Mouse (Mus musculus) frontal cortex, postnatal 14 days (tissue): ENCODE data around the gene Kcnab3.
A peak's percentile ranks its signal among the peaks of the same experiment; 100 is the strongest.

Experiments
- DNase-seq, 2 experiments: peaks; one replicate each; pipeline ENCODE4 v3.0.0; 2022; ENCODE audit warnings: low spot score in 2 of 2

Kcnab3 gene

DNA sequence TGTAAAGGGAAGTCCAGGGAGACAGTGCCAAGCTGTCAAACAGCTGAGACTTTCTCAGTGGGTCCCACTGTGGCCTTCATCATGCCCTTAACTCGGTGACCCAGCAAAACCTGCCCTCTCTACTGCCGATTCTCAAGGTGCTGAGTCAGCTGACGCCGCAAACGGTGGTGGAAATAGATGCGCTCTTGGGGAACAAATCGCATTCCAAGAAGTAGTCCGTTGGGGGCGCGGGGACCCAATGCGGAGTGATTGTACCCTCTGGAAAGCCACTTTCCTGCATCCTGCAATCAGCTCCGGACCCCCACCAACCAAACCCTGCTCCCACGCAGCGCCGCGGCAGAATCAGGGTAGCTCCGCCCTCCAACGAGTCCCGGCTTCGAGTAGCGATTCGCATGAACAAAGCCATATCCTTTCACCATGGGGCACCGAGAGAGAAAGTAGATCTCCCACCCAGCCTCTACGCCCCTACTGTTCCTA lies 5.9 kb downstream of the Kcnab3 start:
- peak; percentile 78 to 81 for DNase-seq

DNA sequence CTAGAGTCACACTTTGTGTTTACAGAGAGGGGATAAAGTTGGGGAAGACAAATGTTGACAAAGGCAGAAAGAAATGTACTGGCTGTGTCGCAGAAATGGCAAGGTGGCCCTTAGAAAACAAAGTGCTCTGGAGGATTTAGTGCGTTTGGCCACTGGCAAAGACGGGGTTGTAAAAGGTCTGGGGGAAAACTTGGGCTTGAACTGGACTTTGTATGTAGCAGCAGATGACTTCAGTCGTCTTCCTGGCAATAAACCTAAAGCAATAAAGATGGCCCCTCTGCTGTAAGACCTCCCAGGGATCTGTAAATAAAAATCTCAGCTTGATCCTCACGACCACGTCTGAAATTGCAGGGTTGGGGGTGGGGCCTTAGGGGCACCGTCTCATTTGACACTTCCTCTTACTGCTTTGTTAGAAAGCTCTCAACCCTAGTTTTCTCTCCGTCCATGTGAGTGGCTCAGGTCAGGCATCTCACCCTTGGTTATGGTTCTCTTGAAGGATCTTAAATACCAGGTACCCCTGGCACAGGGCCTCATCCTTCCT lies 6.7 kb downstream of the Kcnab3 start:
- DNase-seq: no peak

DNA sequence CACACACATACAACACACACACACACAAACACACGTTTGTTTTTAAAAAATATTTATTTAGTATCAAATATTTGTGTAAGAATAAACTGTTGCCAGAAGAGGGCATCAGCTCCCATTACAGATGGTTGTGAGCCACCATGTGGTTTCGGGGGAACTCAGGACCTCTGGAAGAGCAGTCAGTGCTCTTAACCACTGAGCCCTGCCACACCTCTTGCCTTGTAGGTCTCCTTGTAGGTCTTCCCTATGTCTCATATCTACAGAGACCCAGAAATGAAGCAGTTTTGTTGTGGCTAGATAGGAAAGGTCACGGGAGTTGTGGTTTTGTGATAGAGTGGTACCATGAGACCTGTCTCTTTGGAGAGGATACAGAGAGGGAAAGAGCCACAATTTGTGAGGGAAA lies 7.9 kb downstream of the Kcnab3 start:
- DNase-seq: no peak

GRCm38 (mm10) chr11:69334796-69335195 lies 8.7 kb downstream of the Kcnab3 start:
- no peak for DNase-seq

DNA sequence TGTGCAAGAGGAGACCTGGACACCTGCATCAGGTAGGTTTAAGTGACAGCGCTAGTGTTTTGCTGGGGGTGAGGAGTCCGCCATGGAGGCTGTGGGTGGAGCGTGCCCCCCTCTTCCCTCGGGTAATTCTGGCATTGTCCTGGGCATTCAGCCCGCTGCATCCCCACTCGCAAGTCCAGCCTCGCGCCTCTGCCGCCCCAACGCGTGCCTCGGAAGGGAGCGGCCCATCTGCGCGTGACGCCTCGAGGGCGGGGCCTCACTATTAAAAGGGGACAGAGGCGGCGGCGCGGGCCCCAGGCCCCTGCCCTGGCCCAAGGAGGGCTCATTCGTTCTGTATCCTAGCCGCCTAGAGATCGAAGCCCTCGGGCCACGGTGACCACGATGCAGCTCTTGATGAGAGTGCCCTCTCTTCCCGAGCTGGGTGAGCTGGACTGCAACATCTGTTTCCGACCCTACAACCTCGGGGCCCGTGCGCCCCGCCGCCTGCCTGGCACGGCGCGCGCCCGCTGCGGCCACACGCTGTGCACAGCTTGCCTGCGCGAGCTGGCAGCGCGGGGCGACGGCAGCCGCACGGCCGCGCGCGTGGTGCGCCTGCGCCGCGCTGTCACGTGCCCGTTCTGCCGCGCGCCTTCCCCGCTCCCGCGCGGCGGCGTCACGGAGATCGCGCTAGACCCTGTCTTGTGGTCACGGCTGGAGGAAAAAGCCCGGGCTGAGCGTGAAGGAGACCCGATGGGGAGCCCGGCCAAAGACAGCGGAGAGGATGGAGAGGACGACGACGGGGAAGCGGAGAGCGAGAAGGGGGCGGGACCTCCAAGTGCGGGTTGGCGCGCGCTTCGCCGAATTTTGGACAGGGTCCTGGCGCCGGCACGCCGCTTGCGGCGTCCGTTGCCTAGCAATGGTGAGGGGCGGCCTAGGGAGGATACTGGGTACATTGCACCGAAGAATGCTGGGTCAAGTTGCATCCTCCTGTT lies 14.4 kb downstream of the Kcnab3 start, which contains the start of gene Rnf227:
Gene Rnf227 (plus strand): TSS at position 301 of the 971 bp plus-strand sequence.
- DNase-seq: peak; percentile 68 to 73

DNA sequence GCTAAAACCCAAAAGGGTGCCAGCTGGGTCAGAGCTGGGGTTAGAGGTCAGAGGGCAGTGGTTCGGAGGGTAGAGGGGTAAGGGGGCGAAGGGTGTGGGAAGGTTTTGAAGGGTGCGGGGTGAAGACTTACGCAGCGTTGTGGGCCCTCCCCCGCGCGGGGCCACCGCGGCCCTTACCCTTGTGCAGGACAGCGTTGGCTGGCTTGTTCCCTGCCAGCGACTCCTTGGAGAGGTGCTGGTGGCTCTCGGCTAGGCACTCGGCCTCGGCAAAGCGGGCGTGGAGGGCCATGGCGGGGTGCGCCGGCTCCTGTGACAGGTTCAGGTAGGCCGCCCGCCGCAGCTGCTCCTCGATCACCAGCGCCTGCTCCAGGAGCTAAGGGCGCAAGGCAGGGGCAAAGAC lies 20.4 kb downstream of the Kcnab3 start:
- no peak for DNase-seq

DNA sequence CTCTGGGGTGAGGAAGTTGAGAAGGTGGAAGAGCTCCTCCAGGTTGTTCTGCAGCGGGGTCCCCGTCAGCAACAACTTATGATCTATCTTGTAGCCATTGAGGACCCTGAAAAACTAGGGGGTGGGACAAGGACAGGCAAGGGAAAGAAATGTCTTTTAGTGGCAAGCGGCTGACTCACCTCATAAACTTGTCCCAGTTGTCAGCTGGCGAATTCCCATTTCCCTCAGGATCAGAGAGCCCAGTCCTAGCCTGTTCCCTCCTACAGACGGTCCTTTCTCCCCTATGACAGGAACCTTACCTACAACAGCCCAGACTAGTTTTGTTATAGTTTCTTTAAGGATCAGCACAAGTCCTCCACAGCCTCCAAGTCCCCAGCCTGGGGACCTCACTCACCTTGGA lies 30.5 kb downstream of the Kcnab3 start:
- DNase-seq: no peak

- DNase-seq: no peak
These were observed 31.6 kb downstream of the Kcnab3 start for GRCm38 (mm10) chr11:69357690-69358089.

DNA sequence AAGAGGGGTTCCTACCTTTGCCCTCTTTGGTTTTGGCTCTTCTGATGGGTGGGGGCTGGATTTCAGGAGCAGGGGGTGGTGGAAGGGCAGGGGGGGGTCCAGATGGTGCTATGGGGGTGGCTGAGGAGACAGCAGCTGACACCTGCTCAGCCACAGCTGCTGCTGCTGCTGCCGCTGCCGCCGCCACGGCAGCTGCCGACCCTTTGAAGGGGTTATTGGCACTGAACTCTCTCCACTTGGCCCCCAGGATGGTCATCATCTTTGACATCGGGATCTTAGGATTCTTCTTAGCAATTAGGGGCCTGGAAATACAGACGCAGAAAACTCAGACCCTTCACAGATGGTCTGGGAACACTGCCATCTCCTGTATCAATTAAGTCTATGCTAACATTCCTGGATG lies 36.0 kb downstream of the Kcnab3 start:
- DNase-seq: no peak

- DNase-seq: no peak
These were observed 36.4 kb downstream of the Kcnab3 start for GRCm38 (mm10) chr11:69362479-69362878.

DNA sequence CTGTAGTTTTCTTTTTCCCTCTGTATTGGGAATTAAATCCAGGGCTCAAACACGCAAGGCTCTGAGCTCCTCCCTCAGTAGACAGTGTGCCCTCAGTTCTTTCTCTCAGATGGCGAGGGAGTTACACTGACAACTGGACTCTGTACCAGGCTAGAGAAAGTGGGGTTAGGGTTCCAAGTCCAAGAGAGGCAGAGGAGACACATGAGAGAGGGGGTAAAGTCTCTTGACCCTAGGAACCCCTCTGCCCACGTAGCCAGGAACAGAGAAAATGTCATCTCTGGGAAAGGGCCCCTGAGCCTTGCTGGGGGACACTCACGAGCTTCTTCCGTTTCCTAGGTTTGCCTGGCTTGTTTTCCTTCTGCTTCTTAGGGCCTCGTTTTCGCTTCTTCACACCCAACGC lies 38.3 kb downstream of the Kcnab3 start:
- DNase-seq: no peak

DNA sequence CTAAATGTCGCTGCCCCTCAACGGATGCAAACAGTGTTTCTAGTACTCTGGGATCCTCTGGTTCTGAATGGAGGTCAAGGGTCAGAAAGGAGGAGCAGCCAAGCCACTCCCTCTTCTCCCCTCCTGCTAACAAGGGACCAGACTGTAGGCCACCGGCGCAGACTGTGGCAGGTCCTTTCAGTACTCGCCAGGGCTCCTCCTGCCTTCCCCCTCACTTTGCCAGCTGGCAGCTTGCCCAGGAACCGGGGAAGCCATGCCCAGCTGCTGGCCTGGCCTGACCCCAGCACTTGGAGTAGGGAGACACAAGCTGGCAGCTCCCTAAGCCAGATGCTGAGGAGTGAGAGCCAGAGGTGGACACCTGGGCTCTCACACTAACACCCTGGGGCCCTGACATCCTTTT lies 38.9 kb downstream of the Kcnab3 start:
- peak; percentile 86 to 92 for DNase-seq

GRCm38 (mm10) chr11:69365722-69366121 lies 39.7 kb downstream of the Kcnab3 start:
- no peak for DNase-seq

DNA sequence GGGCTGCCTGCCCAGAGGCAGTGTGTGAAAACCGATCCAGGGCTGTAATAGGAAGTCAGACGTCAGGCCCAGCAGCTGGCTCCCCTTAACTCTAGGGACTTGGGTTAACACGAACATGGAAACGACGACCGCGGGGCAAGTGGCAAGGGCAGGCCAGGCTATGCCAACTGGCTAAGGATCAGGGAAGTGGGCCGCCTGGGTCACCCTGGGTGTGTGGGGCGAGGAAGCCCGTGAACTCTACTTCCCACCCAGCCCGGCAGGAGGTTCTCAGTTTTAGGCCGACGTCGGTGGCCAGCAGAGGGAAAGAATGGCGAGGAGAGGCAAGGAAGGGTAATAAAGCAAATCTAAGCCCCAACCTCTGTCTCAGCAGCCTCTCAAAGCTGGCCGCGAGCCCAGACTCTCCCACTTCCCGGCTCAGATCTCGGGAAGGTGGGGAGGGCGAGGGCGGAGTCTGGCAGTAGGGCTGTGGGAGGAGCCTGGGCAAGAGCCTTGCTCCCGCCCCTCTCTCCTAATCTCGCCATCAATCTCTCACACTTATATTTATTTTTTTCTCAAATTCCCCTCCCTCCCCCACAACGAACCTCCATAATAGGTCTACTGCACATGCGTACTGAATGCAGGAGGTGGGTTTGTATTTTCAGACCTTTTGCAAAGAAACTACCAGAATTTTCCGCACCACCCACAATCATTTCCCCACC lies 40.2 kb downstream of the Kcnab3 start:
- DNase-seq: peak; percentile 93 to 94

DNA sequence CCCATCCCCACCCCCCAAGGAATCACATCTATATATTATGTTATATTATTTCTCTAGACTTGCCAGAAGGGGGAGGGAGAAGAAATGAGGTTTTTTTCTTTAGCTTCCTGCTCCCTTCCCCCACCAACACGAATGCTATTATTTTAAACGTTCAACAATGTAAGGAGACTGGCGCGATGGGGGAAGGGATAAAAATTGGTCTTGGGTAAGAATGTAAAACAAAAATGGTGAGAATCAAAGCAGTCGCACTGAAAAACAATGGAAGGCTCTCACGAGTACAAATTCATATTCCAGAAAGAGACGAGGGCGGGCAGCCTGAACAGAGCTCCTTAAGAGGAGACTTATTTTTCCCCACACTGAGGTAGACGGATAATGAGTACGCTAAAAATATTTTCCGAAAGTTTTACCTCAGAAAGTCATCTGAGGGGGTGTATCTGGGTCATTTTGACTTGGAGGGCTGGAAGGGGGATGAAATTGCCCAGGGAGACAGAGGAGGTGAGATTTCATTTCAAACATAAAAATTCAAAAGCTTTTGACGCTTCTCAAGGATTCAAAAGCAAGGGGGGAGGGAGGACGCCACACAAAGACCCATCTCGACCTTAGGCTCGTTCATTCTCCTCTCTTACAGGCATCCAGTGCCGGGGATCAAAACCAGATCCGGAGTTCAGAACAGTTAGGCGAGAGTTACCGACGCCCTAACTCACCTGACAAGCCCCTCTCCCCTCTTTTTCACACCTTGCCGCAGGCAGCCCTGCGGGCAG lies 41.0 kb downstream of the Kcnab3 start:
- no peak for DNase-seq

DNA sequence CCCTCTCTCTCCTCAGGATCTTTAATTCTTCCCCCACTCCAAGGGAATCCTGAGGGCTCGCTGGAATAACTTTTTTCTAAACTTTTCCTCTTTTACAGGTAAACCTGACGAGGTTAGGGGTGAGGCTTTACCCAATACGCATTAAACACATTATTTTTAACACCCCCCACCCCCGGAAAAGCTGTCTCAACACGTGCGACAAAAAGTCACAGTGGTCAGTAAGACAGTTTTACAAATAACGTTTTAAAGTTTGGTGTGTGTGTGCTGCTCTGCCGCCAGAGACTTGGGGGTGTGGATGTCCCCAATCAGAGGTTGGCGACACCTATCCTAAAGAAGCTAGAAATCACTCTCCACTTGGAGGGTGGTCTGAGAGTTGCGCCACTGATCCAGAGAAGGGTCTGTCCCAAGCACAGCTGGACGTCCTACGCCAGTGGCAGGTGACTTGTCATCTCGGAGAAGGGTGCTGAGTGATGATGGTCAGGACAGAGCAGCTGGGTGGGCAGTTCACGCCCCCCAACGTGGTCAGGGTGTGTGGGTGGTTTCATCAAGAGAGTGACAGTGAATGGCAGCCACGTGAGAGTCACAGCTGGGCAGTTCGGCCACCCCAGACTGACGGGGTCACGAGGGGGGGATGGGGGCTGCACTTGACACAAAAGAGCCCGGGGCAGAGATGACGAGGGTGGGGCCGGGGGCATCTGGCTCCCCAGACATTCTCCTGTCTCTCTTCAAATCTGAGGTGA lies 41.7 kb downstream of the Kcnab3 start:
- peak; percentile 34 to 55 for DNase-seq

- peak in 1 of 2 experiments; percentile 26 for DNase-seq
These were observed 42.5 kb downstream of the Kcnab3 start for GRCm38 (mm10) chr11:69368356-69369214.

DNA sequence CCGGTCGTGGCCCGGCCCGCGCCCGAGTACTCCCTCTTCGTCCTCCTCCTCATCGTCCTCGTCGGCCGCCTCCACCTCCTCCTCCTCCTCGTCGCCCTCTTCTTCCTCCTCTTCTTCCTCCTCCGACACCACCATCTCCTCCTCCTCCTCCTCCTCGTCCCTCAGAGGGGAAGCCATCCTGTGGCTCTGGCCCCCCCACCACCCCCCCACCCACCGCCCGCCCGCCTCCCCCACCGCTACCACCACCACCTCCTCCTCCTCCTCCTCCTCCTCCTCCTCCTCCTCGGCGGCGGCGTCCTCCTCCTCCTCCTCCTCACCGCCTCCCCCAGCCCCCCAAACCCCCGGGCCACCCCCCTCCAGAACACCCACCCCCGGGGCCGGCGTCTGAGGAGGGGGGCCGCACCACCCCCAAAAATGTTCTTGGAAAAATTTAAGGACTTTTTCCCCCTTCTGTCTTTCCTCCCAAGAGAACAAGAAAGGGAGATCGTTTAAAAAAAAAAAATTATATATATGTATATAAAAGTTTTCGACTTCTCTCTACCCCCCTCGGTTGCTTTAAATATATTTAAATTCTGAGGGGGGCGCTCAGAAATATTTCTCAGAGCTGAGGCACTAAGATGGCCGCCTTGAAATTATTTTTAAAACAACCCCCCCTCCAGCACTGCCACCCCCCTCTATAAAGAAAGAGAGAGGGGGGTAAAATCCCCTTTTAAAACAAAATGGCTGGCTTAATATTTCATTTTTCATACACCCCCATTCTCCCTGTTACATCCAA lies 43.3 kb downstream of the Kcnab3 start, which contains the start of gene Chd3:
Gene Chd3 (minus strand): TSS at position 192 of the 775 bp plus-strand sequence.
- DNase-seq: no peak
